Mouse (Mus musculus) erythroblast, embryonic 14.5 days (primary cell): Measurements from ENCODE around the gene Atxn1. TPM values are rescaled to one million over a fixed set of nuclear protein-coding genes. Genes with fewer than 3 reads are reported as not detected.

Experiments
- H3K27me3 ChIP-seq: 2 replicates; pipeline ENCODE4 v1.6.1; 2012; ENCODE audit warnings: inconsistent platforms; ENCODE audit not compliant: control insufficient read depth
- H3K36me3 ChIP-seq: 2 replicates; pipeline ENCODE4 v1.6.1; 2012; ENCODE audit warnings: mild to moderate bottlenecking, inconsistent platforms; ENCODE audit not compliant: control insufficient read depth
- H3K4me1 ChIP-seq: 2 replicates; pipeline ENCODE4 v1.6.1; 2012; ENCODE audit warnings: inconsistent platforms; ENCODE audit not compliant: control insufficient read depth
- H3K4me3 ChIP-seq: replicated peaks from 2 replicates; pipeline ENCODE3; 2012; ENCODE audit warnings: moderate library complexity, mild to moderate bottlenecking, inconsistent platforms
- H3K9me3 ChIP-seq: 2 replicates; pipeline ENCODE4 v1.6.1; 2012; ENCODE audit warnings: low read length, inconsistent platforms, mixed read lengths; ENCODE audit not compliant: control insufficient read depth
- GATA1 ChIP-seq: IDR thresholded peaks from 2 replicates; pipeline ENCODE4 v1.6.1; 2012; ENCODE audit warnings: low read length, inconsistent platforms, mixed read lengths
- TAL1 ChIP-seq: IDR thresholded peaks from 3 replicates; pipeline ENCODE4 v1.6.1; 2012; ENCODE audit warnings: low read length, inconsistent platforms, mixed read lengths
- polyA plus RNA-seq: library from polyadenylated mRNA; stranded (reverse); fragments of >175 nt; gene quantifications from 2 replicates; pipeline ENCODE4 v1.2.3, GENCODE M21; 2012

Gene Atxn1
- polyA plus RNA-seq, 1 experiment = 0.01 TPM

DNA sequence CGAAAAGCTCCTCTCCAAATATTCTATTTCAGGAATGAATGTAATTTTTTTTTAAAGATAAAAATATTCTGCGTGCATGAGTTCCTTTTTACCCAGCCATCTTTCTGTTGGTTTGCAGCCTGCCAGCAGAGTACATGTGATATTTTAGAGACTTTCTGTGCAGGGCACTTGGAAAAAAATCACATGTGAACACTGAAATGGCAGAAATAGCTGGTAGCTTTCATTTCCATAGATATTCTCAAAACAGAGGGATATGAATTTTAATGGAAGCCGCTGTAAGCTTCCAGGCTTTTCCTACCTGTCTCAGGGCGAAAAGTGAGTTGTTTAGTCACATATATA lies 142.3 kb downstream of the Atxn1 start:
- Histone ChIP-seq H3K4me3 (no peak overlapping the region), H3K36me3 (peaks cover 2% of the 10 kb centered on the region; the same call in 1 of the 2 replicates), H3K4me1 (no peaks in the 10 kb centered on the region), H3K9me3 (peaks cover 2% of the 10 kb centered on the region; the same call in 1 of the 2 replicates), H3K27me3 (no peaks in the 10 kb centered on the region)
- TF ChIP-seq GATA1 (no peak), TAL1 (no peak)

- H3K27me3 ChIP-seq = no peaks in the 10 kb centered on the region
- H3K36me3 ChIP-seq = peaks cover 2% of the 10 kb centered on the region; the same call in 1 of the 2 replicates
- TF ChIP-seq TAL1 (no peak), GATA1 (no peak)
- no peak overlapping the region for H3K4me3 ChIP-seq
- H3K4me1 ChIP-seq = no peaks in the 10 kb centered on the region
- peaks cover 2% of the 10 kb centered on the region; the same call in 1 of the 2 replicates for H3K9me3 ChIP-seq
Measured at GRCm38 (mm10) chr13:45821764-45822490, 142.9 kb downstream of the Atxn1 start.

GRCm38 (mm10) chr13:45820473-45821230 lies 144.2 kb downstream of the Atxn1 start:
- no peaks in the 10 kb centered on the region for H3K4me1 ChIP-seq
- no peaks in the 10 kb centered on the region for H3K36me3 ChIP-seq
- no peak overlapping the region for H3K4me3 ChIP-seq
- no peak for TF ChIP-seq GATA1
- H3K27me3 ChIP-seq = no peaks in the 10 kb centered on the region
- H3K9me3 ChIP-seq = no peaks in the 10 kb centered on the region; the same call in 1 of the 2 replicates

DNA sequence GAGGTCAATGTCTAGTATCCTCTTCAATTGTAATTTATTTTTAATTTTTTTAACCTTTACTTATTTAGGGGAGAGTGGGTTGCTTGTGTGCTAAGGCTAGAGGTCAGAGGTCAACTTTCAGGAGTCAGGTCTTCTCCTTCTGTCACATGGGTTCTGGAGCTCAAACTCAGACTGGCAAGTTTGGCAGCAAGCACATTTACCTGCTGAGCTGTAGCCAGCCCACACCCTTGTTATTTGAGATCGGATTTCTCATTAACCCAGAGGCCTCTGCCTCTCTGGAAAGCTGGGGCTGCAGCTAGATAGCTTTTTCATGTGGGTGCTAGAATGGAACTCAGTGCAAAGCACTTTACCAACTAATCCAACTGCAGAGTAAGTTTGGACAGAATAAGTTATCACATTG lies 148.1 kb downstream of the Atxn1 start:
- no peaks in the 10 kb centered on the region for H3K27me3 ChIP-seq
- no peaks in the 10 kb centered on the region for H3K4me1 ChIP-seq
- no peaks in the 10 kb centered on the region; the same call in 1 of the 2 replicates for H3K9me3 ChIP-seq
- no peak for TF ChIP-seq TAL1
- TF ChIP-seq GATA1 = no peak
- H3K36me3 ChIP-seq = no peaks in the 10 kb centered on the region
- H3K4me3 ChIP-seq = no peak overlapping the region

GRCm38 (mm10) chr13:45809777-45810410 lies 154.9 kb downstream of the Atxn1 start:
- H3K36me3 ChIP-seq = no peaks in the 10 kb centered on the region
- TF ChIP-seq TAL1 (no peak), GATA1 (no peak)
- H3K4me1 ChIP-seq = no peaks in the 10 kb centered on the region
- no peaks in the 10 kb centered on the region for H3K27me3 ChIP-seq
- no peak overlapping the region for H3K4me3 ChIP-seq
- no peaks in the 10 kb centered on the region for H3K9me3 ChIP-seq

GRCm38 (mm10) chr13:45807593-45808043 lies 157.2 kb downstream of the Atxn1 start:
- H3K4me3 ChIP-seq = no peak overlapping the region
- H3K36me3 ChIP-seq = no peaks in the 10 kb centered on the region
- no peaks in the 10 kb centered on the region for H3K27me3 ChIP-seq
- H3K4me1 ChIP-seq = no peaks in the 10 kb centered on the region
- no peaks in the 10 kb centered on the region for H3K9me3 ChIP-seq
- TF ChIP-seq GATA1 (no peak), TAL1 (no peak)

DNA sequence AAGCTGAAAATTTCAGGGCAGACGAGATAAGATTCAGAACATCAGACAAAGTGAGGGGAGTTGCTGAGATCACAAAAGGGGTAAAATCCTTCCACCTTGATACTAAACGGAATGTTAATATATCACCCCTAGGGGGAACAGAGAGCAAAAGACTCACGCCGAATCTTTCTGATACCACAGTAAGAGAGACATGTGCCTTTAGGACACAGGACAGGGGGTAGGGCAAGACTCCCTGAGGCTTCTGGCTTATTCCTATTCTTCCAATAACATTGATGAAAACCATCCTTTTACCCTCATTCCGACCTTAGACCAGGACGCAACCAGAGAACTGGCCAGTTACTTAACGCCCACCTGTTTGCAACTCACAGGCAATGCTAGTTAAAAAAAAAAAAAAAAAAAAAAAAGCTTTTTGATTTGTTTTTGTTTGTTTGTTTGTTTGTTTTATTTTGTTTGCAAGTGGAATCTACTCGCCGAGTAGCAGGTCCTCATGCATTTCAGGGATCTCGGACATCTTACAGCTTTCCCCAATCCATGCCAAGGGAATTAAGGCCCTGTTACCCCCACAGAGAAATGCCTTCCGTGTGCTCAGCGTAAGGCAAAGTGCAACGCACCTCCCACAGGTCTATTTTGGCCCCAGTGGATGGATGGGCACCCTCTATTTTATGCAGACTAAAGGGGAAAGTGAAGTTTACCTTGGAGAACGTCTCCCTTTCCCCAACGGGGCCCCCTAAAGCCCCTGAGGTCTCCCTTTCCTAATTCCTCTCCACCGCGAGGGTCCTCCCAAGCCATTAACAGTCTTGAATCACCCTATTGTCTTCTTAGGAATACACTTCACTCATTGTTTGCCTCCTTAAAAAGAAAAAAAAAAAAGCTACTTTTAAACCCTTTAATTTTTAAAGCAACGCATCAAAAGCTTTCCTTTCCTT lies 157.9 kb downstream of the Atxn1 start:
- no peaks in the 10 kb centered on the region for H3K36me3 ChIP-seq
- H3K4me1 ChIP-seq = no peaks in the 10 kb centered on the region
- H3K9me3 ChIP-seq = no peaks in the 10 kb centered on the region
- no peaks in the 10 kb centered on the region for H3K27me3 ChIP-seq
- no peak overlapping the region for H3K4me3 ChIP-seq
- no peak for TF ChIP-seq GATA1
- no peak for TF ChIP-seq TAL1

- H3K4me3 ChIP-seq = no peak overlapping the region
- TF ChIP-seq TAL1 (no peak), GATA1 (no peak)
- H3K9me3 ChIP-seq = no peaks in the 10 kb centered on the region
- no peaks in the 10 kb centered on the region for H3K36me3 ChIP-seq
- no peaks in the 10 kb centered on the region for H3K27me3 ChIP-seq
- H3K4me1 ChIP-seq = no peaks in the 10 kb centered on the region
Measured at GRCm38 (mm10) chr13:45805915-45806599, 158.8 kb downstream of the Atxn1 start.
